Mouse (Mus musculus) T-helper 17 cell (primary cell): ENCODE measurements around the gene Rprd1b.

ENCODE experiments used
- in situ Hi-C, 2 experiments: fragments of 300-600 bp; cut with MboI, MseI; formaldehyde crosslinking; loops; 1 replicate in 1 of 2; 2 replicates in 1 of 2; pipeline ENCODE4 v1.15.1; 2025; ENCODE audit warnings: high pct_unique_total_duplicates in 2 of 2

Gene Rprd1b

GRCm38 (mm10) chr2:158028354-158028863 is at the start of gene Rprd1b, which contains the start of gene Tti1:
Gene Rprd1b, plus strand, starts transcription at chr2:158028497.
Gene Tti1, minus strand, starts transcription at chr2:158028433.
- in situ Hi-C loops, result loop anchor here in 1 of 2 experiments (10.0 kb wide), 1 partner anchor 1824 kb away; no protein-coding TSS in a partner anchor

- in situ Hi-C loops, result loop anchor here in 1 of 2 experiments (25.0 kb wide), 1 partner anchor 1042 kb away; no protein-coding TSS in a partner anchor
Observed at GRCm38 (mm10) chr2:157979241-157979640, 49.1 kb upstream of the Rprd1b start.

DNA sequence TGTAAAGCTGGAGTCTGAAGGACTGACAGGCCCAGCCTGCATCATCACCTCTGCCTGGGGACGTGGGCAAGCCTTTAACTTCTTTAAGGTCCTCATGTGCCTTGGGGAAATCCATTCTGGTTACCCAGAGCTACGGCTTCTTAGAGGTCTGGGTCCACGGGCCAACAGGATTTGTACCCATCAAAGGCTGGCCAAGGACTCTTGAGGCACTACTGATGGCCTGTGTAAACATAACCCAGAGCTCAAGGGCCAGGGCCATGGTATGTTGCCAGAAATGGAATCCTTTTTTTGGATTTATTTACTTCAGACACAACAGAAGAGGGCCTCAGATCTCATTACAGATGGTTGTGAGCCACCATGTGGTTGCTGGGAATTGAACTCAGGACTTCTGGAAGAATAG is 45.6 kb upstream of the Rprd1b start:
- in situ Hi-C loops, result loop anchor here in 1 of 2 experiments (25.0 kb wide), 1 partner anchor 1045 kb away; no protein-coding TSS in a partner anchor

DNA sequence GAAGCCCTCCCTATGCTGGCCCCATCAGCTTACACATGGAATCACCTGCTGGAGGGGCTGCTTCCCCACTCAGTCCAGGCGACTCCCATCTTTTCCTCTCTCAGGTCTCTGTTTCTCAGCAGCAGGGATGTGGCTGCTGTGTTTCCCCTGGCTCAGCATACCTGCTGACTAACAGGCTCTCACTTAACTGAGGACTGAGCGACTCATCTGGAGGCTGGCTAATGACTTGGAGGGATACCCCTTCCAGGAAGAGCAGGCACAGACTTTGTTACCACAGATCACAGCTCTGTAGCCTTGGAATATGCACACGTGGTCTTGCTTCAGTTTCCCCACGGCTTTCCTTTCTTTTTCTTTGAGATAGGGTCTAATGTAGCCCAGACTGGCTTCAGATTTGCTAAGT is 45.0 kb upstream of the Rprd1b start:
- in situ Hi-C loops, result loop anchor here in 1 of 2 experiments (25.0 kb wide), 1 partner anchor 1046 kb away; no protein-coding TSS in a partner anchor

DNA sequence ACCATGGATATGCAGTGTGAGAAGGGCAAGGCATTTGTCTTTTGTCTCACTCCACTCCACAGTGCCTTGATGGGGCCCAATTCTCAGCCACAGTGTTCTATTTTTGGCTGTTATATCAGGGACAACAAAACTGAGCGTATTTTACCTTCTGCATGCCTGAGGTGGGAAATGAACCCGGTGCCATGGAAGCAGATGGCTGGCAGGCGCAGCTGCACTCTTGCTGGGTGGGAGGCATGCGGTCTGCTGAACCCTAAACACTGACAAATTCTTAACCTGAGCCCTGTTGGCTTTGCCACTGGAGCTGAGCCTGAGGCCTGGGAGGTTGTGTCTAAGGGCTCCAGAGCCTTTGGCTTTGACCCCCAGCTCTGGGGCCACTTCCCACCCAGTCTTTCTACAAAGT is 42.7 kb upstream of the Rprd1b start:
- in situ Hi-C loops, result loop anchor here in 1 of 2 experiments (25.0 kb wide), 1 partner anchor 1048 kb away; no protein-coding TSS in a partner anchor

DNA sequence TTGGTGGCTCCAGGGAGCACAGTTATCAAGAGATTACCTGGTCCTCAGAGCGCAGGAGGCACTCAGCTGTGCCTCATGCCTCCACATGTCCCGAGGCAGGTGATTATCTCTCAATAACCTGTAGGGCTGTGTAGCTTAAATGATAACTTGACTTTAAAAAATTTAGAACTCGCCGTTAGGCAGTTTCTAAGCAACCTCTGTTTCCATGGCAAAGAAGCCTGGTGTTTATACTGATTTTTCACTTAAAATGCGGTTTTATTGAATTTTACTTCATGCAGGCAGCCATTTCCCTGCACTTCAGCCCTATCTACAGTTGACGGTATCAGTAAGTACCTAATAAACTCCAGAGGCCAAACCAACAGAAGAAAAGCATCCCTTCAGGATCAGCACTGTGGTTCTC is 42.1 kb upstream of the Rprd1b start:
- in situ Hi-C loops, result loop anchor here in 1 of 2 experiments (25.0 kb wide), 1 partner anchor 1049 kb away; no protein-coding TSS in a partner anchor

- in situ Hi-C loops, result loop anchor here in 1 of 2 experiments (25.0 kb wide), 1 partner anchor 1051 kb away; no protein-coding TSS in a partner anchor
Observed at GRCm38 (mm10) chr2:157988416-157989190, 39.7 kb upstream of the Rprd1b start.

- in situ Hi-C loops, result loop anchor here in 1 of 2 experiments (25.0 kb wide), 1 partner anchor 1053 kb away; no protein-coding TSS in a partner anchor
Observed at GRCm38 (mm10) chr2:157989946-157990345, 38.4 kb upstream of the Rprd1b start.

- in situ Hi-C loops, result loop anchor here in 1 of 2 experiments (25.0 kb wide), 1 partner anchor 1054 kb away; no protein-coding TSS in a partner anchor
Observed at GRCm38 (mm10) chr2:157991026-157991425, 37.3 kb upstream of the Rprd1b start.

DNA sequence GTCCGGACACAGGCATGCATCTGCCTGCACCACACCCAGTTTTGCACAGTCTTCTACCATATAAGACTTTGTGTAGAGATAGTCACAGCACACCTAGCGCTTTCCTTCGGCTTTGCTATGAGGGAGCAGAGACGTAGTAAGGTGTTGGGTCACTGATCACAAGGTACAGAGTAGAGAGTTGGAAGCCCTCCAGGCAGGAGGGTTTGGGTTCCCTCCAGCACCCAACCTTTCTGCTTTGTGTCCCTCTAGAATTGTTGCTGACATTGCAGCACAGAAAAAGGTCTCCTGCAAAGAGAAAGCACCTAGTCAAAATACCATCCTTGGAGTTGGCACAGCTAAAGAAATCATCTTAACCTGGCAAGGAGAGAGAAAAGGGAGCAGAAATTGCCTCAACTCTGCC is 35.8 kb upstream of the Rprd1b start:
- in situ Hi-C loops, result loop anchor here in 1 of 2 experiments (25.0 kb wide), 1 partner anchor 1055 kb away; no protein-coding TSS in a partner anchor

- in situ Hi-C loops, result loop anchor here in 1 of 2 experiments (25.0 kb wide), 1 partner anchor 1062 kb away; no protein-coding TSS in a partner anchor
Observed at GRCm38 (mm10) chr2:157998817-157999216, 29.5 kb upstream of the Rprd1b start.

DNA sequence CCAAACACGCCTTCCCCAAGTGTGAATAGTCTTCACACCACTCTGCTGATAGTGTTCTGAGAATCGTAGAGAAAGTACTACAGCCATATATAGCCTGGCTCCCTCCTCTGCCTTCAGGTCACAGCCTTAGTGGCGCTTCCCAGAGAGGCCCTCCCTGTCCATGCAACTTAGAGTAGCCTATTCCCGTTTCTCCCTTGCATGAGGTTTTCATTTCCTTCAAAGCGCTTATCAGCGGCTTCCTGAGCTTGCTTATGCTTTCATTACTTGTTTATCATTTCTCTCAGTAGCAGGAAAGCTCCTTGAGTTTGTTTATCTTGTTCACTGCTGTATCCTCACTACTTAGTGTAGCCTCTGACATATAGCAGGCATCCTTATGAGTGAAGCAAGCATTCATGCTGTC is 23.7 kb upstream of the Rprd1b start:
- in situ Hi-C loops, result no loop called here

DNA sequence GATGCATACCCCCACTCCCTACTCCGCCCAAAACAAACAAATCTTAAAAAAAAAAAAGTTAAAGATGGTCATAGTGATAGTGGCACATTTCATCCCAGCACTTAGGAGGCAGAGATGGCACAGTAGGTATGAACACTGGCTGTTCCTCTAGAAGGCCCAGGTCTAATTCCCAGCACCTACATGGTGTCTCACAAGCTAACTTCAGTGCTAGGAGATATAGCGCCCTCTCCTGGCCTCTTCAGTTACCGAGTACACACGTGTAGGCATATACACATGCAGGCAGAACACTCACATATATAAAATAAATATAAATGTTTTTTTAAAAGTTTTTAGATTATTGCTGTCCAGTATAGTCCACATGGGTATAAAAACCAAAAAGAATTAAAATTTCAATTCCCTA is 22.7 kb upstream of the Rprd1b start:
- in situ Hi-C loops, result no loop called here

DNA sequence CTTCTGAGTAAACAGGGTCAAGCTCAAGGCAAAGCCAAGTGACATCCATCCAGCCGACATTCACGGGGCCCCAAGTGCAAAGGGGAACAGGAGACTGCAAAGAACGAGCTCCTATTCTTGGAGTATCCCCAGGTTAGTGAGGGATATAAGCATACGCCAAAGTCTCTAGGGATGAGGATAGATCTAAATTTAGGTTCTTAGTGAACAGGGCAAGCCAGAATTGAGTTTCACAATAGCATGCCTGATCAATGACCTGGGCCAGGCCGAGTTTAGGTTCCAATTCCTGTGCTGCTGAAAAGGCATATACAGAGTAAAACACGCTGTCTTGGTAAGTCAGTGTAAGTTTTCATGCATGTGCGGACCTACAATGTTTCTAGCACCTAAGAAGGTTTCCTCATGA is 18.9 kb upstream of the Rprd1b start:
- in situ Hi-C loops, result no loop called here

DNA sequence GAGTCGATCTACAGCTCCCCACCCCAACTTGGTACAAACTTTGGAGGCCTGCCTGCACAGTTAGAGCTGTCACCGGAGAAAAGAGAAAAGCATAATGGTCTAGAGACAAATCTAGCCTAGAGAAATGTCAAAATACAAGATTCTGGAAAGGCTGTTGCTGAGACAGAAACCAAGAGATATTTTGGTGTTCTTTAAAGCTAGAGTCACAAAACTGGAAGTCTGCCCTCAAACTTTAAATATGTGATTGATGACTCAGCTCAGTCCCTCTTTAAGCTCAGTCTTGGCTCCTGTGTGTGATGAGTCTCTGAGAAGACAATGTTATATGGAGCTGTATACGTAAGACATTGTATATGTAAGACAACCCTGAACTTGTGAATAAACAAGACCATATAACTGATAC is 15.7 kb upstream of the Rprd1b start:
- in situ Hi-C loops, result no loop called here

- in situ Hi-C loops, result no loop called here
Observed at GRCm38 (mm10) chr2:158017330-158017729, 11.0 kb upstream of the Rprd1b start.

DNA sequence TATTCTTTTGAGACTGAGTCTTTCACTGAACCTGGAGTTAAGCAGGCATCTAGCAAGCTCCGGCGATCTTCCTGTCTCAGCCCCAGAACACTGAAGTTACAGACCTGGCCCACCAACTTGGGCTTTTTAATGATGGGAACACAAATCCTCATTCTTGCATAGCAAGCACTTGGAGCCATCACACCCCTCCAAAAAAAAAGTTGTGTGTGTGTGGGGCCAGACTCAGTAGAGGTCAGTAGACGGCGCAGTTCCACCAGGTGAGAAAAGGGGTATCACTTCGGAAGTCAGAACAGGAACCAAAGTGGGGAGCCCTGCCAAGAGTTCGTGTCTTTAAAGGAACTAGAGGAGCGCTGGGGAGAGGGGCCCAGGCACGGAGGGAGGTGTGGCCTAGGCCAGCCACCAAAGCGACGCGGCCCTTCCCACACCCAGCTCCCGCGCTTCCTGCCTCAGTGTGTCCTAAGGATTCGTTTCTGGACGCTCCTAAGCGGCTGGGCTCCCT is 393 bp upstream of the Rprd1b start:
- in situ Hi-C loops, result loop anchor here in 1 of 2 experiments (10.0 kb wide), 1 partner anchor 1823 kb away; no protein-coding TSS in a partner anchor

GRCm38 (mm10) chr2:158030007-158030406 is 1.7 kb downstream of the Rprd1b start:
- in situ Hi-C loops, result loop anchor here in 1 of 2 experiments (5.0 kb wide), 1 partner anchor 637 kb away; the partner anchor contains the start of gene Ppp1r16b

GRCm38 (mm10) chr2:158035813-158036212 is 7.5 kb downstream of the Rprd1b start:
- in situ Hi-C loops, result no loop called here

GRCm38 (mm10) chr2:158036408-158036807 is 8.1 kb downstream of the Rprd1b start:
- in situ Hi-C loops, result no loop called here

- in situ Hi-C loops, result no loop called here
Observed at GRCm38 (mm10) chr2:158036953-158037352, 8.7 kb downstream of the Rprd1b start.

DNA sequence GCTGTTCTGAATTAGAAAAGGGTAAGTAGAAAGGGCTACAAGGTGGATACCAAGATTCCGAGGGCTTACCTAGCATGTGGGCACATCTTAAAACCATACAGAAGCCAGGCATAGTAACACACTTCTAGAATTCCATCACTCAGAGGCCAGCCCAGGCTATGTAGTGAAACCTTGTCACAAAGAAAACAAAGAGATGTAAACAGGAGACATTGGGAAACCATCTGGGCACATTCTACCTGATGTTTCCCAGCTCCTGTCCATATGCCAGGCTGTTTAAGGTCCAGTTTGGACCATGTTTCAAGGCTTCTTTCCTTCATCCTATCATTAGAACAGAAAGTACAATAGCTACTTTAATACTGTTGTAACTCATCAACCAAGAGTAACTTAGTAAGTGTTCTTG is 9.3 kb downstream of the Rprd1b start:
- in situ Hi-C loops, result no loop called here
